Mouse (Mus musculus): ENCODE measurements around the gene Gm9732.
"Not testable (repeated sequence)": the region's sequence is repeated elsewhere in the genome, so short reads cannot be mapped to it uniquely, and the experiment has no call there.

The Gm9732 gene

GRCm38 (mm10) chr14:43274986-43275511, at the start of gene Gm9732:
Gm9732 (plus strand) TSS chr14:43275036.
- POLR2A ChIA-PET, CTCF ChIA-PET: not testable (repeated sequence)

- POLR2A ChIA-PET, CTCF ChIA-PET: not testable (repeated sequence)
Measured at GRCm38 (mm10) chr14:43235204-43235603, 39.6 kb upstream of the Gm9732 start, which contains the start of gene Gm8122. Gm8122 (minus strand) TSS chr14:43235304.

- POLR2A ChIA-PET, CTCF ChIA-PET: not testable (repeated sequence)
Measured at GRCm38 (mm10) chr14:43237769-43238168, 37.1 kb upstream of the Gm9732 start.

GRCm38 (mm10) chr14:43249611-43250170, 25.1 kb upstream of the Gm9732 start:
- CTCF ChIA-PET, POLR2A ChIA-PET: not testable (repeated sequence)

- POLR2A ChIA-PET, CTCF ChIA-PET: not testable (repeated sequence)
Measured at GRCm38 (mm10) chr14:43250549-43251253, 24.1 kb upstream of the Gm9732 start.

GRCm38 (mm10) chr14:43256511-43256910, 18.3 kb upstream of the Gm9732 start:
- POLR2A ChIA-PET, CTCF ChIA-PET: not testable (repeated sequence)

GRCm38 (mm10) chr14:43258349-43258748, 16.5 kb upstream of the Gm9732 start, which contains the start of gene Gm8126:
Gm8126 (plus strand) TSS chr14:43258649.
- POLR2A ChIA-PET, CTCF ChIA-PET: not testable (repeated sequence)

- POLR2A ChIA-PET, CTCF ChIA-PET: not testable (repeated sequence)
Measured at GRCm38 (mm10) chr14:43263421-43263820, 11.4 kb upstream of the Gm9732 start.

GRCm38 (mm10) chr14:43268521-43269084, 6.2 kb upstream of the Gm9732 start:
- POLR2A ChIA-PET, CTCF ChIA-PET: not testable (repeated sequence)

GRCm38 (mm10) chr14:43269211-43269610, 5.6 kb upstream of the Gm9732 start:
- POLR2A ChIA-PET, CTCF ChIA-PET: not testable (repeated sequence)

- CTCF ChIA-PET, POLR2A ChIA-PET: not testable (repeated sequence)
Measured at GRCm38 (mm10) chr14:43273161-43273560, 1.7 kb upstream of the Gm9732 start.

GRCm38 (mm10) chr14:43275752-43276151, 916 bp downstream of the Gm9732 start:
- CTCF ChIA-PET, POLR2A ChIA-PET: not testable (repeated sequence)

- CTCF ChIA-PET, POLR2A ChIA-PET: not testable (repeated sequence)
Measured at GRCm38 (mm10) chr14:43277468-43277867, 2.6 kb downstream of the Gm9732 start.

- POLR2A ChIA-PET, CTCF ChIA-PET: not testable (repeated sequence)
Measured at GRCm38 (mm10) chr14:43278146-43278545, 3.3 kb downstream of the Gm9732 start.

GRCm38 (mm10) chr14:43278681-43279080, 3.8 kb downstream of the Gm9732 start:
- POLR2A ChIA-PET, CTCF ChIA-PET: not testable (repeated sequence)

GRCm38 (mm10) chr14:43293503-43293902, 18.7 kb downstream of the Gm9732 start, which contains the start of gene Gm8127:
Gm8127 (minus strand) TSS chr14:43293832.
- POLR2A ChIA-PET, CTCF ChIA-PET: not testable (repeated sequence)

GRCm38 (mm10) chr14:43319516-43319915, 44.7 kb downstream of the Gm9732 start:
- POLR2A ChIA-PET, CTCF ChIA-PET: not testable (repeated sequence)

GRCm38 (mm10) chr14:43328603-43329002, 53.8 kb downstream of the Gm9732 start:
- CTCF ChIA-PET, POLR2A ChIA-PET: not testable (repeated sequence)

GRCm38 (mm10) chr14:43331362-43331880, 56.6 kb downstream of the Gm9732 start:
- CTCF ChIA-PET, POLR2A ChIA-PET: not testable (repeated sequence)

GRCm38 (mm10) chr14:43337646-43338045, 62.8 kb downstream of the Gm9732 start:
- POLR2A ChIA-PET, CTCF ChIA-PET: not testable (repeated sequence)

- CTCF ChIA-PET, POLR2A ChIA-PET: not testable (repeated sequence)
Measured at GRCm38 (mm10) chr14:43347711-43348110, 72.9 kb downstream of the Gm9732 start, which contains the start of gene 1700001F09Rik. 1700001F09Rik (minus strand) TSS chr14:43347811.
